Comparison of ENCODE assay signal across 10 mouse cellular contexts in genomic region chr5:72505740-72506139, GRCm38 (mm10). TPM values are rescaled to one million over a fixed set of nuclear protein-coding genes. Genes with fewer than 3 reads are reported as not detected.
DNase-seq lines count a peak whose midpoint lies in the region; ATAC-seq and TF ChIP-seq lines count a peak whose summit lies in the region.
"Had no signal": no experiment of that assay in that cellular context is flagged by ENCODE, and none has a peak within 500 bp of the region (broad histone marks: within the 10 kb centered on the region; RNA-seq: fewer than 3 reads in every experiment).

No protein-coding gene starts in this region.

- no peaks in the 10 kb centered on the region for H3K36me3 ChIP-seq in midbrain, postnatal 0 days (ENCODE audit: insufficient read depth, low read length)
- H3K36me3 ChIP-seq: G1E; liver, embryonic 15.5 days had no signal

- H3K4me2 ChIP-seq in midbrain, postnatal 0 days (ENCODE audit: low read depth, low read length, poor library complexity, severe bottlenecking): no peak overlapping the region
- H3K4me2 ChIP-seq: liver, embryonic 15.5 days had no signal

- peak; percentile 51 to 58 for DNase-seq in cerebellum, postnatal 14 days
- no peak for DNase-seq in cerebellum, adult 11 months
- DNase-seq in left cerebral cortex, postnatal 25 days (ENCODE audit: low spot score in 2 of 2): peak; percentile 23 to 72
- no peak for DNase-seq in left cerebral cortex, adult 8-10 months (ENCODE audit: low spot score in 2 of 2)
- peak; percentile 18 for DNase-seq in brain, embryonic 18.5 days (ENCODE audit: low read depth, low spot score)
- peak; percentile 72 for DNase-seq in midbrain, postnatal 0 days (ENCODE audit: low spot score)
- DNase-seq in gastrocnemius, postnatal 14 days: no peak

- 0 out of 2 replicates have a peak, but pooled peaks have one; percentile 39 for ATAC-seq in midbrain, postnatal 0 days (ENCODE audit: low FRiP score)
- no peak for ATAC-seq in granulocyte monocyte progenitor cell, adult 5-6 weeks (replicated peaks; ENCODE audit: poor library complexity, severe bottlenecking)

- intact Hi-C loops in left cerebral cortex, postnatal 25 days (cut with DNase I): loop anchor here (2.0 kb wide), 1 partner anchor 155 kb away; no protein-coding TSS in a partner anchor
- intact Hi-C loops in gastrocnemius, postnatal 14 days (cut with DNase I; ENCODE audit: low total_unique reads): loop anchor here (5.0 kb wide), 1 partner anchor 153 kb away; no protein-coding TSS in a partner anchor

- H3K9ac ChIP-seq in midbrain, postnatal 0 days (replicated peaks; ENCODE audit: low read length, poor library complexity, severe bottlenecking): no peak overlapping the region
- H3K9ac ChIP-seq: liver, embryonic 15.5 days had no signal

- TF ChIP-seq CTCF in midbrain, postnatal 0 days (IDR thresholded peaks at IDR 0.05): peak; percentile 74

- peaks cover 36% of the 10 kb centered on the region for H3K27me3 ChIP-seq in midbrain, postnatal 0 days (ENCODE audit: insufficient read depth, low read length)

- no peak overlapping the region for H3K27ac ChIP-seq in midbrain, postnatal 0 days (ENCODE audit: low read depth, low read length)
- H3K27ac ChIP-seq: liver, embryonic 15.5 days had no signal

- H3K4me3 ChIP-seq in midbrain, postnatal 0 days (ENCODE audit: low read depth, low read length): no peak overlapping the region
- H3K4me3 ChIP-seq: liver, embryonic 15.5 days had no signal

- no peaks in the 10 kb centered on the region; the same call in 1 of the 2 replicates for H3K4me1 ChIP-seq in midbrain, postnatal 0 days (ENCODE audit: insufficient read depth, low read length)

- WGBS in midbrain, postnatal 0 days: 77% methylated on average over 5 of the region's 5 CpGs

- H3K9me3 ChIP-seq in midbrain, postnatal 0 days (ENCODE audit: low read length): no peaks in the 10 kb centered on the region
- H3K9me3 ChIP-seq: G1E; liver, embryonic 15.5 days had no signal

RNA-seq across cellular contexts. Expression of gene Corin, which starts 1.5 kb away (rescaled TPM):
- under 1 TPM; 0.18 to 0.25 TPM for total RNA-seq in left cerebral cortex, postnatal 25 days (2021)
- under 1 TPM; 0.21 to 0.94 (median 0.40) TPM for total RNA-seq in left cerebral cortex, adult 8-10 months (2022)
- total RNA-seq in midbrain, postnatal 0 days (2014; rRNA removed): 0.33 and 0.57 TPM in 2 replicates
- polyA plus RNA-seq in midbrain, postnatal 0 days (2015; fragmentation: Nextera tagmentation; extraction: Ambion mirVana): 0.12 and 0.14 TPM in 2 replicates
- total RNA-seq in granulocyte monocyte progenitor cell, adult 5-6 weeks (2014; fragmentation: Nextera tagmentation): not detected in 2 replicates
- not detected in 2 replicates for total RNA-seq in granulocyte monocyte progenitor cell, adult 5-6 weeks (2017)
- under 1 TPM; 0.29 to 0.42 TPM for total RNA-seq in gastrocnemius, postnatal 14 days (2021)
- polyA plus RNA-seq: G1E had no signal

RNA-seq across cellular contexts. Expression of gene Nfxl1, which starts 53.7 kb away (rescaled TPM):
- total RNA-seq in left cerebral cortex, postnatal 25 days (2021): 10 to 100 TPM; 16.0 to 18.0 TPM
- 10 to 100 TPM; 11.5 to 16.4 (median 14.7) TPM for total RNA-seq in left cerebral cortex, adult 8-10 months (2022)
- 12.6 and 15.7 TPM in 2 replicates for total RNA-seq in midbrain, postnatal 0 days (2014; rRNA removed)
- 7.9 and 8.2 TPM in 2 replicates for polyA plus RNA-seq in midbrain, postnatal 0 days (2015; fragmentation: Nextera tagmentation; extraction: Ambion mirVana)
- total RNA-seq in granulocyte monocyte progenitor cell, adult 5-6 weeks (2014; fragmentation: Nextera tagmentation): 25.8 and 27.1 TPM in 2 replicates
- total RNA-seq in granulocyte monocyte progenitor cell, adult 5-6 weeks (2017): 27.6 and 28.0 TPM in 2 replicates
- total RNA-seq in gastrocnemius, postnatal 14 days (2021): 1 to 10 TPM; 4.0 to 4.3 TPM

Comparison
In these comparisons a context has a peak if more than half of its experiments do, and no peak if none do; other contexts are left out.
1. DNase-seq: peak in cerebellum, postnatal 14 days (2 of 2), left cerebral cortex, postnatal 25 days (2 of 2), brain, embryonic 18.5 days (single experiment) and midbrain, postnatal 0 days (single experiment); none in cerebellum, adult 11 months (single experiment), left cerebral cortex, adult 8-10 months (0 of 2) and gastrocnemius, postnatal 14 days (single experiment).